Mouse (Mus musculus) cortical plate, adult 2 months (tissue): Measurements from ENCODE around the gene Satb1. TPM values are rescaled to one million over a fixed set of nuclear protein-coding genes. Genes with fewer than 3 reads are reported as not detected.

Source experiments
- H3K27ac ChIP-seq: fragments of 200-500 bp; 2 replicates; pipeline ENCODE4 v1.5.1; 2012; ENCODE audit warnings: low read length, control low read depth, inconsistent platforms; ENCODE audit not compliant: insufficient read depth
- H3K4me1 ChIP-seq: fragments of 200-500 bp; 2 replicates; pipeline ENCODE4 v1.6.1; 2011; ENCODE audit warnings: low read length; ENCODE audit not compliant: control insufficient read depth, insufficient read depth
- H3K4me3 ChIP-seq: fragments of 200-500 bp; 2 replicates; pipeline ENCODE4 v1.5.1; 2011; ENCODE audit warnings: mild to moderate bottlenecking, low read length, control low read depth; ENCODE audit not compliant: insufficient read depth
- CTCF ChIP-seq: fragments of 200-500 bp; IDR thresholded peaks from 2 replicates; pipeline ENCODE4 v1.5.1; 2011; ENCODE audit warnings: mild to moderate bottlenecking, control low read depth, low read length; ENCODE audit not compliant: insufficient read depth; ENCODE audit errors: extremely low read depth
- POLR2A ChIP-seq: fragments of 200-500 bp; IDR thresholded peaks from 2 replicates; pipeline ENCODE4 v1.6.1; 2011; ENCODE audit warnings: mild to moderate bottlenecking, low read length, control low read depth; ENCODE audit not compliant: insufficient read depth; ENCODE audit errors: extremely low read depth
- polyA plus RNA-seq: library from polyadenylated mRNA; depleted of rRNA; stranded (reverse); fragments of >200 nt; gene quantifications from 2 replicates; pipeline ENCODE4 v1.2.3, GENCODE M21; 2012

Gene Satb1
- polyA plus RNA-seq, 1 experiment, result 86.8 TPM

GRCm38 (mm10) chr17:51806124-51806960, 26.7 kb downstream of the Satb1 start:
- Histone ChIP-seq H3K4me3 (peak overlapping the region; percentile 43), H3K27ac (peak overlapping the region; percentile 72), H3K4me1 (peaks cover 3% of the 10 kb centered on the region)
- TF ChIP-seq CTCF, result no peak
- no peak for TF ChIP-seq POLR2A

- H3K4me3 ChIP-seq, result no peak overlapping the region
- H3K4me1 ChIP-seq, result peaks cover 3% of the 10 kb centered on the region
- TF ChIP-seq POLR2A (no peak), CTCF (no peak)
- no peak overlapping the region for H3K27ac ChIP-seq
Observed at GRCm38 (mm10) chr17:51800208-51800607, 32.9 kb downstream of the Satb1 start.

- TF ChIP-seq POLR2A (no peak), CTCF (no peak)
- Histone ChIP-seq H3K27ac (no peak overlapping the region), H3K4me1 (no peaks in the 10 kb centered on the region), H3K4me3 (no peak overlapping the region)
Observed at GRCm38 (mm10) chr17:51796459-51796858, 36.6 kb downstream of the Satb1 start.

- H3K27ac ChIP-seq, result no peak overlapping the region
- no peak for TF ChIP-seq CTCF
- no peak for TF ChIP-seq POLR2A
- no peak overlapping the region for H3K4me3 ChIP-seq
- H3K4me1 ChIP-seq, result 0 out of 2 replicates have a peak, but pooled peaks cover 2% of the 10 kb centered on the region
Observed at GRCm38 (mm10) chr17:51791226-51791625, 41.9 kb downstream of the Satb1 start.

- peak overlapping the region; percentile 90; the same call in 1 of the 2 replicates for H3K27ac ChIP-seq
- H3K4me3 ChIP-seq, result no peak overlapping the region
- H3K4me1 ChIP-seq, result 0 out of 2 replicates have a peak, but pooled peaks cover 2% of the 10 kb centered on the region
- TF ChIP-seq CTCF (no peak), POLR2A (no peak)
Observed at GRCm38 (mm10) chr17:51790387-51791060, 42.6 kb downstream of the Satb1 start.

GRCm38 (mm10) chr17:51789777-51790176, 43.3 kb downstream of the Satb1 start:
- TF ChIP-seq CTCF, result no peak
- no peak for TF ChIP-seq POLR2A
- Histone ChIP-seq H3K4me3 (no peak overlapping the region), H3K27ac (no peak overlapping the region; the same call in 1 of the 2 replicates), H3K4me1 (0 out of 2 replicates have a peak, but pooled peaks cover 2% of the 10 kb centered on the region)

GRCm38 (mm10) chr17:51789098-51789497, 44.0 kb downstream of the Satb1 start:
- TF ChIP-seq CTCF, result no peak
- no peak for TF ChIP-seq POLR2A
- Histone ChIP-seq H3K4me1 (0 out of 2 replicates have a peak, but pooled peaks cover 2% of the 10 kb centered on the region), H3K4me3 (no peak overlapping the region), H3K27ac (no peak overlapping the region)

GRCm38 (mm10) chr17:51787955-51788354, 45.1 kb downstream of the Satb1 start:
- Histone ChIP-seq H3K27ac (no peak overlapping the region), H3K4me3 (no peak overlapping the region), H3K4me1 (peaks cover 4% of the 10 kb centered on the region)
- no peak for TF ChIP-seq CTCF
- TF ChIP-seq POLR2A, result no peak

GRCm38 (mm10) chr17:51786050-51786449, 47.0 kb downstream of the Satb1 start:
- H3K27ac ChIP-seq, result no peak overlapping the region
- peaks cover 4% of the 10 kb centered on the region for H3K4me1 ChIP-seq
- TF ChIP-seq POLR2A, result no peak
- TF ChIP-seq CTCF, result no peak
- H3K4me3 ChIP-seq, result no peak overlapping the region
